Mouse (Mus musculus) R1 (cell line): ENCODE measurements at regions not wholly inside any gene's neighbourhood (a gene's known extent, or its start where the extent isn't known, plus 50 kb on each side); places are given as distances from the start of the nearest gene placed in this dataset.

Source experiments
- DNase-seq: peaks from one replicate; pipeline ENCODE4 v3.0.0-alpha.2; 2018; ENCODE audit warnings: low read depth, low spot score

- peak; percentile 14 for DNase-seq
Observed at GRCm38 (mm10) chrX:12365582-12366323, 205.6 kb upstream of the Bcor start.

- DNase-seq = no peak
Observed at GRCm38 (mm10) chrX:12366801-12367200, 206.6 kb upstream of the Bcor start.

- DNase-seq = peak; percentile 14
Observed at GRCm38 (mm10) chrX:12373670-12374069, 213.5 kb upstream of the Bcor start.

GRCm38 (mm10) chrX:12375796-12376195, 211.8 kb upstream of the Atp6ap2 start:
- DNase-seq = no peak

- DNase-seq = no peak
Observed at GRCm38 (mm10) chrX:12376238-12376980, 211.2 kb upstream of the Atp6ap2 start.

GRCm38 (mm10) chrX:12377441-12377840, 210.2 kb upstream of the Atp6ap2 start:
- no peak for DNase-seq

- DNase-seq = no peak
Observed at GRCm38 (mm10) chrX:12392145-12392825, 195.3 kb upstream of the Atp6ap2 start.

GRCm38 (mm10) chrX:12409319-12409718, 178.3 kb upstream of the Atp6ap2 start:
- no peak for DNase-seq

- no peak for DNase-seq
Observed at GRCm38 (mm10) chrX:12425566-12425965, 162.0 kb upstream of the Atp6ap2 start.

- DNase-seq = no peak
Observed at GRCm38 (mm10) chrX:12426664-12427063, 160.9 kb upstream of the Atp6ap2 start.

- peak; percentile 61 for DNase-seq
Observed at GRCm38 (mm10) chrX:12432289-12432688, 155.3 kb upstream of the Atp6ap2 start.

GRCm38 (mm10) chrX:12435656-12436055, 151.9 kb upstream of the Atp6ap2 start:
- no peak for DNase-seq

- peak; percentile 20 for DNase-seq
Observed at GRCm38 (mm10) chrX:12436106-12436505, 151.5 kb upstream of the Atp6ap2 start.

- no peak for DNase-seq
Observed at GRCm38 (mm10) chrX:12439447-12439846, 148.2 kb upstream of the Atp6ap2 start.

GRCm38 (mm10) chrX:12443794-12444193, 143.8 kb upstream of the Atp6ap2 start:
- DNase-seq = no peak

GRCm38 (mm10) chrX:12445093-12445492, 142.5 kb upstream of the Atp6ap2 start:
- DNase-seq = no peak

- no peak for DNase-seq
Observed at GRCm38 (mm10) chrX:12447962-12448361, 139.6 kb upstream of the Atp6ap2 start.

GRCm38 (mm10) chrX:12449688-12450087, 137.9 kb upstream of the Atp6ap2 start:
- DNase-seq = no peak

- DNase-seq = no peak
Observed at GRCm38 (mm10) chrX:12452979-12453769, 134.4 kb upstream of the Atp6ap2 start.

GRCm38 (mm10) chrX:12461657-12462056, 125.9 kb upstream of the Atp6ap2 start:
- DNase-seq = no peak

GRCm38 (mm10) chrX:12462936-12463647, 124.5 kb upstream of the Atp6ap2 start:
- DNase-seq = no peak
